Mouse (Mus musculus): ENCODE results near the gene Uck2. TPM values are rescaled to one million over a fixed set of nuclear protein-coding genes. Genes with fewer than 3 reads are reported as not detected.

Gene Uck2
- total RNA-seq, 2 experiments from 2014 or later = 76.6 to 78.0 TPM

- intact Hi-C loops (cut with DNase I) = no loop called here
- peak in 1 of 2 experiments; percentile 60 for DNase-seq (ENCODE audit: extremely low spot score in 1 of 2, low spot score in 2 of 2)
Observed at GRCm38 (mm10) chr1:167231612-167232283, 53.4 kb downstream of the Uck2 start.

GRCm38 (mm10) chr1:167230930-167231611, 54.0 kb downstream of the Uck2 start:
- no peak for DNase-seq (ENCODE audit: extremely low spot score in 1 of 2, low spot score in 2 of 2)
- intact Hi-C loops (cut with DNase I) = no loop called here

GRCm38 (mm10) chr1:167222382-167223010, 62.6 kb downstream of the Uck2 start:
- intact Hi-C loops (cut with DNase I) = loop anchor here (5.0 kb wide), 1 partner anchor 85 kb away; the partner anchor contains the start of gene Tmco1
- DNase-seq (ENCODE audit: extremely low spot score in 1 of 2, low spot score in 2 of 2) = no peak

- DNase-seq (ENCODE audit: extremely low spot score in 1 of 2, low spot score in 2 of 2) = peak; percentile 82 to 83
Observed at GRCm38 (mm10) chr1:167220303-167221174, 64.6 kb downstream of the Uck2 start.

DNA sequence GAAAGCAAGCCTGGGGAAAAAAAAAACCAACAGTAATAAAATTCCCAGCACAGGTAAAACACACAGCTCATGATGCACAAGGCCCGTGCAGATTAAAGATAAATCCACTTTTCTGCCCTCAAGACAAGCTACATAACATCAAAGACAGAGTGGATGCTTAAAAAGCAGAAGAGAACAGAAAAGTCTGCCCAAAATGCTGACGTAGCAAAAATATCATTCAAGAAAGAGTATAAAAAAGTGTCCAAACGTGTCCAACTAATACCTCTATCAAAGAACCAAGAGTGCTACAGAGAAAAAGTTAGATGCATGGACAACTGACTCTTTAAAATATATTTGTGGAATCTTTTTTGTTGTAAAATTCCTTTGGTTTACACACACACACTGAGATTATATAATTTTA, 69.7 kb downstream of the Uck2 start:
- intact Hi-C loops (cut with DNase I) = no loop called here
- no peak for DNase-seq (ENCODE audit: extremely low spot score in 1 of 2, low spot score in 2 of 2)

More at GRCm38 (mm10) chr1:167220303-167221174, 64.6 kb downstream of the Uck2 start:
- intact Hi-C loops (cut with DNase I) = loop anchor here (2.0 to 5.0 kb wide), 2 partner anchors 87 to 116 kb away; partner anchors contain the start of gene Tmco1

- intact Hi-C loops (cut with DNase I) = loop anchor here (2.0 to 5.0 kb wide), 2 partner anchors 210 to 430 kb away; partner anchors contain the start of gene Fam78b
- DNase-seq (ENCODE audit: extremely low spot score in 1 of 2, low spot score in 2 of 2) = no peak
Observed at GRCm38 (mm10) chr1:167212710-167213109, 72.4 kb downstream of the Uck2 start.

- intact Hi-C loops (cut with DNase I) = loop anchor here (2.0 to 5.0 kb wide), 2 partner anchors 210 to 429 kb away; partner anchors contain the start of gene Fam78b
Observed at GRCm38 (mm10) chr1:167211979-167212614, 73.0 kb downstream of the Uck2 start.

DNA sequence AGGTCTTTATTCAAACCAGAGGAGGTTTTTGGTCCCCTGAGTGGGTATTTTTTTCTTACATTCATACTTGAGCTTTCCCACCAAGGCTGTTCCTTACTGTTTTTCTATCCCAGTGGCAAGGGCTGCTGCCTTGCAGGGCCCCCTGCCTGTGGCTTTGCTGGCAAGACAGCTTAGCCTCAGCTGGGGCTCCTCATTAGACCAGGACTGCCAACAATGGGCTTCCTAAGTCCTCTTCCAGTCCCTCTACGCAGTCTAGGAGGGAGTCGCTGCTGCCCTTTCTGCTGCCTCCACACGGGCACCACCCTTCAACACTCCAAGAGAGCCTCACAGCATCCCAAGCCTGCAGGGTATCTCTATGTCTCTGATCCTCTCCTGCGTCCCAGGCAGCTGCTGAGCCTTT, 76.3 kb downstream of the Uck2 start:
- DNase-seq (ENCODE audit: extremely low spot score in 1 of 2, low spot score in 2 of 2) = no peak
- intact Hi-C loops (cut with DNase I) = no loop called here

More at GRCm38 (mm10) chr1:167211979-167212614, 73.0 kb downstream of the Uck2 start:
- DNase-seq (ENCODE audit: extremely low spot score in 1 of 2, low spot score in 2 of 2) = peak in 1 of 2 experiments; percentile 56

DNA sequence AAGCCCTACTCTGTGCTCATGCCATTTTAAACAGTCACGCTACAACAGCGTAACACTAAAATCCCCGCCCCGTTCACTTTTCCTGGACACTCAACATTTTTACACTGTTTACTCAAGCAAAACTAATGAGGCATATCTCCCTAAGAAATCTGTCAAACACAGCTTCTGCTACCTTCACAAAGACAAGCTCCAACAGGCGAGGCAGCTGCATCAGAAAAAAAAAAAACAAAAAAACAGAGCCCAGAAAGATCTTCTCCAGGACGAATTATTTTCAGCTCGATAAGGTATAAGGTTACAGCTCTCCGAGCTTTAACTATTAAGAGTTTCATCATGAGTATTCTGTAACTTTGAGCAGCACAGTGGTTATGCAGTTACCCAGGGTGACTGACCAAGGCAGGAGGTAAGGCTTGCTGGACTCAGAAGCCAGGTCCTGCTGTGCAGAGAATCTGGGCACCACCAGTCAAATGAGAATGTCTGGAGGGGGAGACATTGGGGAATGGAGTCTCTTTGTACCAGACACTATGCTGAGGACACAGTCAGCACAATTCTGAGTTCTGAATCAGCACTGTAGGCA, 79.9 kb downstream of the Uck2 start:
- intact Hi-C loops (cut with DNase I) = no loop called here

DNA sequence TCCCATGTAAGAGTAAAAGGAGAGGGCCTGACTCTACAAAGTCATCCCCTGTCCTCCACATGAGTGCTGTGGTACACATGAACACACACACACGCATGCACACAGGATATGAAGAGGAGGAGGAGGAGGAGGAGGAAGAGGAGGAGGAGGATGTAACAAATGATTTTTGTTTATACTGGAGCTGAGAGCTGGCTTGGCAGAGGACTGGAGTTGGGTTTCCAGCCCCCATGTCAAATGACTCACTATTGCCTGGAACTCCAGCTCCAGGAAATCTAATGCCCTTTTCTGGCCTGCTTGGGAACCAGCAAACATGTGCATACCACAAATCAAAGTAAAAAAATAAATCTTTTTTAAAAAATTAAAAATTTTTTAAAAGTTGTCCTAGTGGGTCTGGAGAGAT, 80.7 kb downstream of the Uck2 start:
- DNase-seq (ENCODE audit: extremely low spot score in 1 of 2, low spot score in 2 of 2) = no peak
- intact Hi-C loops (cut with DNase I) = no loop called here

More for the DNA sequence above, 79.9 kb downstream of the Uck2 start:
- no peak for DNase-seq (ENCODE audit: extremely low spot score in 1 of 2, low spot score in 2 of 2)

DNA sequence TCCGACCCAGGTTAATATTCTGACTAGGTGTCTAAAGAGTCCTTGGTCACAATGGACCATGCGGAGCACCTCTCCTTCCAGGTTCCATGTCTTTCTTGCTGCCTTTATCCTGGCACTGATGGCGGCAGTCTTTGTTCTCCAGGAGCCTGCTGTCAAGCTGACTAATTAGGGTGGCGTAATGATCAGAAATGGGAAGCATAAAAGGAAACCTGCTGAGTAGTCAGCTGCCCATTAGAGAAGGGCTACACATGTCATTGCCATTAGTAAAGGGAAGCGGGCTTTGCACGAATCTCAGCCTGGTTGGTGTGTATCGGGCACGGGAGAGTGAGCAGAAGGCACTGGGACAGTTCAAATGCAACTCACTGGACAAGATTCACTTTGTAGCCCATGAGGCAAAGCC, 90.4 kb downstream of the Uck2 start:
- intact Hi-C loops (cut with DNase I) = no loop called here

DNA sequence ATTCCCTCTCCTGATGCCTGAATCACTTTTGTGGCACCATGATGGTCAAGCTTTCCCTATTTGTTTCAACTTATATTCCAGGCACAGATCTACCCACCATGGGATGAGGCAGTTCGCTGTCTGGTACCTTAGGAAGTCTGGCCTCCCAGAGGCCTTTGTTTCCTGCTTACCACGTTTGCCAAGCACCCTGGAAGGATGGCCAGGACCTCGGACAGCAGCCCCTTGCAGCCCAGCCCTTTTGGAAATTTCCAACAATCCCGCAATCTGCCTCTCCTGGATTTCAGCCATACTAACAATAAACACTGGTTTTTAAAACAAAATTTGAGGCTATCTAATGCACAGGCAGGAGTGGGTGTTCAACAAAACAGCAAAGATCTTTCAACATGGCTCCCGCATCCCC, 97.3 kb downstream of the Uck2 start:
- intact Hi-C loops (cut with DNase I) = loop anchor here (10.0 kb wide), 2 partner anchors 183 to 403 kb away; partner anchors contain the start of gene Fam78b
- DNase-seq (ENCODE audit: extremely low spot score in 1 of 2, low spot score in 2 of 2) = no peak

More for the DNA sequence above, 90.4 kb downstream of the Uck2 start:
- no peak for DNase-seq (ENCODE audit: extremely low spot score in 1 of 2, low spot score in 2 of 2)

DNA sequence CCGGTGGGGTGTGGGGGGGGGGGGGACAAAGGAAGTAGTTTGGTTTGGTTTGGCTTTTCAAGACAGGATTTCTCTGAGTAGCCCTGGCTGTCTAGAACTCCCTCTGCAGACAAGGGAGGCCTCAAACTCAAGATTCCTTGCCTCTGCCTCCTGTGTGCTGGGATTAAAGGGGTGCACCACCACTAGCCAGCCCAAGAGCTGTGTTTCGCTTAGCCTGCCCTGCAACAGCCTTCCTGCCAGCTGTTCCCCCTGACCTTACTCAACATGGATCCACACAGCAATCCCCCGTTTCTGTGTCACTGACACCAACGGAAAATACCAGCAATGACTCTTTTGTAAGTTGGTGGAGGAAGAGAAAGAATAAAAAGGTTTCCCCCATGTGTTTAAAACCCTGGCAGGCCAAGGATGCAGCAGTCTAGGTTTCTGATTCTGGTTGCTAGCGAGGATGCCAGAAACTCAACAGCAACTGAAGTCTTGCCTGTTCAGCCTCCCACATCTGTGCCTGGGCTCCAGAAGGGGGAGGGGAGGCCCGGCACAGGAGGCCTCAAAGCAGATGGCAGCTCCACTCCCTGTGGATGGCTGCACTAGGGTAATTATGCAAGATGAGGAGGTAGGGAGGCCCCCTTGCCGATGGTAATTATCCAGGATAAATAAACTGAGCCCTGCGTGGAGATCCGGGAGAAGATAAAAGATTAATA, 103.1 kb downstream of the Uck2 start:
- intact Hi-C loops (cut with DNase I) = loop anchor here (10.0 kb wide), 2 partner anchors 177 to 397 kb away; partner anchors contain the start of gene Fam78b
- DNase-seq (ENCODE audit: extremely low spot score in 1 of 2, low spot score in 2 of 2) = peak in 1 of 2 experiments; percentile 33

Measured in left cerebral cortex, postnatal 10 days (tissue).